Mouse (Mus musculus) spleen, adult 2 months (tissue): Measurements from ENCODE around the gene Crebrf.

Experiments
- CTCF ChIP-seq: fragments of 200-500 bp; IDR thresholded peaks from 2 replicates; pipeline ENCODE4 v1.5.1; 2011; ENCODE audit warnings: mild to moderate bottlenecking, inconsistent platforms; ENCODE audit not compliant: insufficient read depth, insufficient read length, insufficient replicate concordance; ENCODE audit errors: extremely low read depth
- POLR2A ChIP-seq: fragments of 200-500 bp; IDR thresholded peaks from 2 replicates; pipeline ENCODE4 v1.6.1; 2011; ENCODE audit warnings: low read depth, low read length, inconsistent platforms

- TF ChIP-seq POLR2A (no peak), CTCF (no peak)
Observed at GRCm38 (mm10) chr17:26724790-26725189, 9.3 kb downstream of the Crebrf start.
